Comparison of ENCODE assay signal across 7 mouse cellular contexts in genomic region chr9:122018782-122019395, GRCm38 (mm10). TPM values are rescaled to one million over a fixed set of nuclear protein-coding genes. Genes with fewer than 3 reads are reported as not detected.
DNase-seq lines count a peak whose midpoint lies in the region; ATAC-seq and TF ChIP-seq lines count a peak whose summit lies in the region.

No protein-coding gene starts in this region.

- H3K4me3 ChIP-seq in CH12.LX (replicated peaks in 1 of 3; ENCODE audit: low read depth in 2 of 3, low read length in 2 of 3, poor library complexity in 1 of 3), result no peak overlapping the region
- no peak overlapping the region for H3K4me3 ChIP-seq in lung, postnatal 0 days (ENCODE audit: low read depth, low read length)

- no peak overlapping the region for H3K9ac ChIP-seq in CH12.LX (ENCODE audit: insufficient read depth, low read depth)
- H3K9ac ChIP-seq in lung, postnatal 0 days (replicated peaks; ENCODE audit: low read depth), result no peak overlapping the region

- peak; percentile 58 for ATAC-seq in lung, postnatal 0 days

- H3K27ac ChIP-seq in CH12.LX (ENCODE audit: insufficient read depth, low read depth), result no peak overlapping the region
- H3K27ac ChIP-seq in lung, postnatal 0 days (ENCODE audit: low read length), result 0 out of 2 replicates have a peak overlapping the region, but pooled peaks have one; percentile 6

- TF ChIP-seq RAD21 in CH12.LX (IDR thresholded peaks at IDR 0.05; ENCODE audit: low read depth, low read length), result peak; percentile 82

- no peaks in the 10 kb centered on the region for H3K79me2 ChIP-seq in CH12.LX (replicated peaks; ENCODE audit: control insufficient read depth, extremely low read depth, insufficient read depth, poor library complexity, severe bottlenecking)

- DNase-seq in CH12.LX (ENCODE audit: extremely low read depth), result no peak
- peak; percentile 42 for DNase-seq in ZHBTc4 (ENCODE audit: low read depth, low spot score)
- peak; percentile 52 for DNase-seq in embryo, embryonic 11.5 days (ENCODE audit: low read depth, low spot score)
- DNase-seq in heart, adult 8-10 months (ENCODE audit: low spot score), result peak; percentile 86
- peak; percentile 75 to 78 for DNase-seq in kidney, adult 8-10 months
- peak; percentile 93 for DNase-seq in lung, postnatal 0 days (ENCODE audit: low spot score)
- DNase-seq in right cerebral cortex, postnatal 10 days (ENCODE audit: low spot score in 2 of 2), result peak; percentile 82 to 83

- H3K4me2 ChIP-seq in CH12.LX (ENCODE audit: insufficient read depth, low read depth, poor library complexity, severe bottlenecking), result no peak overlapping the region
- peak overlapping the region; percentile 27; the same call in 1 of the 2 replicates for H3K4me2 ChIP-seq in lung, postnatal 0 days (replicated peaks; ENCODE audit: low read depth, low read length)

- no peak for TF ChIP-seq EP300 in CH12.LX (IDR thresholded peaks at IDR 0.05; ENCODE audit: low read length)
- TF ChIP-seq EP300 in lung, postnatal 0 days (IDR thresholded peaks at IDR 0.05), result peak; percentile 66

- peak in 1 of 2 experiments; percentile 82; a peak in 2 of 4 replicates for TF ChIP-seq CTCF in CH12.LX (conservative IDR thresholded peaks at IDR 0.05 in 1 of 2, IDR thresholded peaks at IDR 0.05 in 1 of 2; ENCODE audit: low read depth in 2 of 2, low read length in 2 of 2)
- TF ChIP-seq CTCF in lung, postnatal 0 days (IDR thresholded peaks at IDR 0.05), result peak; percentile 88

- H3K4me1 ChIP-seq in CH12.LX (ENCODE audit: control insufficient read depth in 1 of 2, insufficient read depth in 2 of 2), result no peaks in the 10 kb centered on the region
- peaks cover 12% of the 10 kb centered on the region; the same call in 1 of the 2 replicates for H3K4me1 ChIP-seq in lung, postnatal 0 days (ENCODE audit: insufficient read depth, low read depth, low read length)

- WGBS in lung, postnatal 0 days, result 6% methylated on average over 8 of the region's 8 CpGs

- no peaks in the 10 kb centered on the region for H3K36me3 ChIP-seq in CH12.LX (replicated peaks in 1 of 2; ENCODE audit: control insufficient read depth in 1 of 2, insufficient read depth in 1 of 2, low read length in 1 of 2)
- no peaks in the 10 kb centered on the region for H3K36me3 ChIP-seq in lung, postnatal 0 days (ENCODE audit: insufficient read depth, low read length)

- dilution Hi-C loops in CH12.LX (cut with MboI; ENCODE audit: extremely low pct_ligation_motif_present, extremely low pct_unique_long_range_greater_than_20kb, low sequenced_read_pairs), result no loop called here

- no peaks in the 10 kb centered on the region for H3K9me3 ChIP-seq in CH12.LX (replicated peaks; ENCODE audit: low read length)
- H3K9me3 ChIP-seq in lung, postnatal 0 days (ENCODE audit: low read length), result no peaks in the 10 kb centered on the region

- in situ Hi-C loops in CH12.LX (cut with MboI; ENCODE audit: low pct_ligation_motif_present, low pct_unique_long_range_greater_than_20kb, low sequenced_read_pairs), result no loop called here

- no peak for TF ChIP-seq POLR2A in CH12.LX (IDR thresholded peaks at IDR 0.05; ENCODE audit: low read depth, low read length)

- peaks cover 8% of the 10 kb centered on the region for H3K27me3 ChIP-seq in CH12.LX (replicated peaks)
- H3K27me3 ChIP-seq in lung, postnatal 0 days (replicated peaks; ENCODE audit: insufficient read depth, low read length), result no peaks in the 10 kb centered on the region

TF ChIP-seq in CH12.LX, 34 proteins besides CTCF, POLR2A, EP300 and RAD21:
- TF ChIP-seq NELFE (IDR thresholded peaks at IDR 0.05; ENCODE audit: low read depth, low read length) (0 out of 2 replicates have a peak, but pooled peaks have one; percentile 16), KAT2A (IDR thresholded peaks at IDR 0.05; ENCODE audit: insufficient replicate concordance, low read length) (no peak), ZC3H11A (IDR thresholded peaks at IDR 0.05; ENCODE audit: low read depth, low read length) (peak; percentile 37), MYC (IDR thresholded peaks at IDR 0.05; ENCODE audit: low read depth, low read length) (no peak), ZNF384 (IDR thresholded peaks at IDR 0.05; ENCODE audit: low read depth, low read length) (no peak), MAFK (IDR thresholded peaks at IDR 0.05; ENCODE audit: insufficient replicate concordance, low read length) (peak; percentile 22; the same call in 1 of the 2 replicates), JUN (IDR thresholded peaks at IDR 0.05; ENCODE audit: insufficient read depth, low read depth, low read length) (no peak), CHD1 (IDR thresholded peaks at IDR 0.05; ENCODE audit: low read depth, low read length) (no peak), USF1 (IDR thresholded peaks at IDR 0.05; ENCODE audit: low read depth, low read length) (no peak), SMC3 (IDR thresholded peaks at IDR 0.05; ENCODE audit: low read depth, low read length) (peak; percentile 87), PAX5 (IDR thresholded peaks at IDR 0.05; ENCODE audit: low read length) (no peak), RCOR1 (conservative IDR thresholded peaks at IDR 0.05; ENCODE audit: low read depth, low read length) (no peak), JUND (conservative IDR thresholded peaks at IDR 0.05; ENCODE audit: low read depth, low read length) (no peak)

RNA-seq across cellular contexts. Expression of gene Pomgnt2, which starts 22.0 kb away (rescaled TPM):
- total RNA-seq in CH12.LX (2012; rRNA removed) (not detected in 2 replicates), CH12.LX (2014; rRNA removed) (not detected in 2 replicates)
- polyA plus RNA-seq in CH12.LX (2012; ENCODE audit: insufficient read length, low read depth), result not detected in 2 replicates
- total RNA-seq in heart, adult 8-10 months (2022), result 10 to 100 TPM; 15.6 to 18.2 (median 16.7) TPM
- polyA plus RNA-seq in lung, postnatal 0 days (2015; fragmentation: Nextera tagmentation; extraction: Ambion mirVana), result 4.3 and 5.6 TPM in 2 replicates

Comparison
In these comparisons a context has a peak if more than half of its experiments do, and no peak if none do; other contexts are left out.
1. RNA of gene Pomgnt2, which starts 22.0 kb away (total RNA-seq): 15.6 to 18.2 TPM in heart, adult 8-10 months; not detected in CH12.LX; every median in the first group is over 10 times any median in the second.